Mouse (Mus musculus): ENCODE measurements around the gene Ppp1r12c. TPM values are rescaled to one million over a fixed set of nuclear protein-coding genes. Genes with fewer than 3 reads are reported as not detected.

The Ppp1r12c gene
- polyA plus RNA-seq, 1 experiment from 2014 or later = 59.7 TPM

GRCm38 (mm10) chr7:4437721-4438120 lies 63.8 kb downstream of the Ppp1r12c start:
- 92% methylated on average over 2 of the region's 2 CpGs for WGBS
- Histone ChIP-seq H3K9ac (no peak overlapping the region), H3K27me3 (no peaks in the 10 kb centered on the region), H3K4me2 (no peak overlapping the region), H3K36me3 (replicated peaks) (peaks cover 76% of the 10 kb centered on the region), H3K4me3 (replicated peaks) (no peak overlapping the region), H3K4me1 (no peaks in the 10 kb centered on the region), H3K9me3 (no peaks in the 10 kb centered on the region), H3K27ac (no peak overlapping the region)
- ATAC-seq (ENCODE audit: low FRiP score) = no peak

- Histone ChIP-seq H3K27me3 (no peaks in the 10 kb centered on the region), H3K4me1 (no peaks in the 10 kb centered on the region), H3K4me3 (replicated peaks) (no peak overlapping the region), H3K9me3 (no peaks in the 10 kb centered on the region), H3K9ac (no peak overlapping the region), H3K36me3 (replicated peaks) (peaks cover 78% of the 10 kb centered on the region), H3K4me2 (no peak overlapping the region), H3K27ac (no peak overlapping the region)
- WGBS = 93% methylated on average over 8 of the region's 8 CpGs
- ATAC-seq (ENCODE audit: low FRiP score) = no peak
Measured at GRCm38 (mm10) chr7:4432026-4432425, 69.5 kb downstream of the Ppp1r12c start.

GRCm38 (mm10) chr7:4431548-4431947 lies 69.9 kb downstream of the Ppp1r12c start:
- Histone ChIP-seq H3K9ac (no peak overlapping the region), H3K4me3 (replicated peaks) (no peak overlapping the region), H3K27me3 (no peaks in the 10 kb centered on the region), H3K4me2 (no peak overlapping the region), H3K9me3 (no peaks in the 10 kb centered on the region), H3K36me3 (replicated peaks) (peaks cover 77% of the 10 kb centered on the region), H3K4me1 (no peaks in the 10 kb centered on the region), H3K27ac (no peak overlapping the region)
- ATAC-seq (ENCODE audit: low FRiP score) = no peak
- 77% methylated on average over 6 of the region's 6 CpGs for WGBS

Small RNA genes within 50 kb of the gene (microRNA-seq; reads per million reads assigned to microRNA genes)
- not detected for gene Gm24605

Other genes starting within 250 kb of the Ppp1r12c start
- not detected in 2 replicates for gene Ncr1, start 164.0 kb downstream of the Ppp1r12c start, polyA plus RNA-seq (2016; fragmentation: Nextera tagmentation; extraction: Ambion mirVana)
- gene Gp6, start 103.9 kb downstream of the Ppp1r12c start, polyA plus RNA-seq (2016; fragmentation: Nextera tagmentation; extraction: Ambion mirVana) = 0.09 and 0.49 TPM in 2 replicates
- 26.5 and 26.7 TPM in 2 replicates for gene Rdh13, start 56.0 kb downstream of the Ppp1r12c start, polyA plus RNA-seq (2016; fragmentation: Nextera tagmentation; extraction: Ambion mirVana)
- gene Eps8l1, start 41.0 kb downstream of the Ppp1r12c start, polyA plus RNA-seq (2016; fragmentation: Nextera tagmentation; extraction: Ambion mirVana) = 3.6 and 4.1 TPM in 2 replicates
- gene Tnnt1, start 14.7 kb upstream of the Ppp1r12c start, polyA plus RNA-seq (2016; fragmentation: Nextera tagmentation; extraction: Ambion mirVana) = 5.6 and 8.3 TPM in 2 replicates
- 2.2 and 2.4 TPM in 2 replicates for gene Tnni3, start 22.5 kb upstream of the Ppp1r12c start, polyA plus RNA-seq (2016; fragmentation: Nextera tagmentation; extraction: Ambion mirVana)
- 1.7 and 2.9 TPM in 2 replicates for gene Dnaaf3, start 30.8 kb upstream of the Ppp1r12c start, polyA plus RNA-seq (2016; fragmentation: Nextera tagmentation; extraction: Ambion mirVana)
- gene Syt5, start 45.9 kb upstream of the Ppp1r12c start, polyA plus RNA-seq (2016; fragmentation: Nextera tagmentation; extraction: Ambion mirVana) = 34.6 and 35.2 TPM in 2 replicates
- gene Ptprh, start 102.4 kb upstream of the Ppp1r12c start, polyA plus RNA-seq (2016; fragmentation: Nextera tagmentation; extraction: Ambion mirVana) = not detected in 2 replicates
- gene Tmem86b, start 129.7 kb upstream of the Ppp1r12c start, polyA plus RNA-seq (2016; fragmentation: Nextera tagmentation; extraction: Ambion mirVana) = 3.7 and 5.1 TPM in 2 replicates
- gene Ppp6r1, start 157.3 kb upstream of the Ppp1r12c start, polyA plus RNA-seq (2016; fragmentation: Nextera tagmentation; extraction: Ambion mirVana) = 15.4 and 25.3 TPM in 2 replicates
- gene Hspbp1, start 183.4 kb upstream of the Ppp1r12c start, polyA plus RNA-seq (2016; fragmentation: Nextera tagmentation; extraction: Ambion mirVana) = 112 and 114 TPM in 2 replicates
- gene Brsk1, start 188.9 kb upstream of the Ppp1r12c start, polyA plus RNA-seq (2016; fragmentation: Nextera tagmentation; extraction: Ambion mirVana) = 3.6 and 3.8 TPM in 2 replicates
- gene Tmem150b, start 223.6 kb upstream of the Ppp1r12c start, polyA plus RNA-seq (2016; fragmentation: Nextera tagmentation; extraction: Ambion mirVana) = 0.27 and 0.35 TPM in 2 replicates
- gene Kmt5c, start 238.4 kb upstream of the Ppp1r12c start, polyA plus RNA-seq (2016; fragmentation: Nextera tagmentation; extraction: Ambion mirVana) = 78.9 and 94.2 TPM in 2 replicates